Mouse (Mus musculus): ENCODE measurements around the gene Cep128. TPM values are rescaled to one million over a fixed set of nuclear protein-coding genes. Genes with fewer than 3 reads are reported as not detected.
"Not testable (repeated sequence)": the region's sequence is repeated elsewhere in the genome, so short reads cannot be mapped to it uniquely, and the experiment has no call there.

Gene Cep128
- total RNA-seq (2021) = 6.6 and 8.7 TPM in 2 replicates
- long read RNA-seq, experiment 1, full-length matches to known transcripts = 3 of 5 reads
- long read RNA-seq, experiment 1, partial matches to known transcripts = 0 of 5 reads
- long read RNA-seq, experiment 1, other reads (novel, unspliced or antisense) = 2 of 5 reads
- long read RNA-seq, experiment 2, full-length matches to known transcripts = 5 of 8 reads
- long read RNA-seq, experiment 2, partial matches to known transcripts = 0 of 8 reads
- long read RNA-seq, experiment 2, other reads (novel, unspliced or antisense) = 3 of 8 reads

DNA sequence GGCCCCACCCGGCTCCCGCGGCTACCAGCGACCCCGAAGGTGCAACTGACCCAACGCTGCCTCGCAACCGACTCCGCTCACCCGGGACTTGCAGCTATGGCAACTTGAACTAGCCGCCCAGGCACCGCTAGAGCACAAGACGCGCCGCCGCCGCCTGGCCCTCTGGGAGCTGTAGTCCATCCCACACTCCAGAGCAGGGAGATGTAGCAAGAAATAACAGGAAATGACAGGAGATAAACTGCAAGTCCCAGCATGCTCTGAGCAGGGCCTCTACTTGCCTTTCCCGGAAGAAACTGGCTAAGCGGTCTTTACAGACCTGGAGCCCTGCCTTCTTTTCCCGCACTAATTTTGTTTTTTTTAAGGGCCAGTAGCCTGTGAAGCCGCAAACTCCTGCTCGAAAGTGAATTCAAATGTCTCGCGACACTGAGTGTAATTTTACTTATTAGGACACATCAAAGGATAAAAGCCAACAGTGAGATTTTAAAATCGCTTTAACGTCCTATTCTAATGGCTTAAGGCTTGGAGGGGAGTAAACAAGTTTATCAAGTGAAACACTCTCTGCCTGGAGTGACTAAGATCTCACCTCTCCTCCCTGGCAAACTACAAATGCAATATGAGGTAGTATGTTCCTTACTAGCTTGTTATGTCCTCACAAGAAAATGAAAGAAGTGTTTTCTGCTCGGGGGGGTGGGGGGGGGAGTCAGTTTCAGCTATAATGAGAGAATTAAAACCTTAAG lies at the start of gene Cep128, which contains the start of gene Tshr:
Gene Cep128, minus strand, starts transcription at position 129 of the 737 bp plus-strand sequence.
Gene Tshr, plus strand, starts transcription at position 283 of the 737 bp plus-strand sequence.
- peak; percentile 95 for DNase-seq

DNA sequence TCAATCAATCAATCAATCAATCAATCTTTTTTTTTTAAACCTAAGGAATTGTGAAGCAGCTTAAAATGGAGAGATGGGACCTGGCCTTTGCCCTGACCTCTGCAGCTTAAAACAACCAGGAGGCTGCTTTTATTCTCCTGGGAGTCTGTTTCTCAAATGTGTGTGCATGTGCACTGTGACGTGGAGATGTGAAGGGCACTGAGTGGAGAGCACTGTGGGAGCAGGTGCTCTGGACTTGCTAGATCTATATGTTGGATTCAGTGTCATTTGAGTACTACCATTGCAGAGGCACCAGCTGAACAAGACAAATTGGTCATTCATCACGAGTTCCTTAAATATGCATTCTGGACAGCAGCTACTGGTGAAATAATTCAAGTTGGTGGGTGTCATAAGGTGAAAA lies 42.9 kb upstream of the Cep128 start:
- no peak for DNase-seq

- DNase-seq = no peak
Observed at GRCm38 (mm10) chr12:91426499-91426898, 42.3 kb upstream of the Cep128 start.

- peak; percentile 42 for DNase-seq
Observed at GRCm38 (mm10) chr12:91423125-91423820, 39.1 kb upstream of the Cep128 start.

GRCm38 (mm10) chr12:91421272-91421671 lies 37.1 kb upstream of the Cep128 start:
- DNase-seq = no peak

GRCm38 (mm10) chr12:91418791-91419190 lies 34.6 kb upstream of the Cep128 start:
- DNase-seq = peak; percentile 81

DNA sequence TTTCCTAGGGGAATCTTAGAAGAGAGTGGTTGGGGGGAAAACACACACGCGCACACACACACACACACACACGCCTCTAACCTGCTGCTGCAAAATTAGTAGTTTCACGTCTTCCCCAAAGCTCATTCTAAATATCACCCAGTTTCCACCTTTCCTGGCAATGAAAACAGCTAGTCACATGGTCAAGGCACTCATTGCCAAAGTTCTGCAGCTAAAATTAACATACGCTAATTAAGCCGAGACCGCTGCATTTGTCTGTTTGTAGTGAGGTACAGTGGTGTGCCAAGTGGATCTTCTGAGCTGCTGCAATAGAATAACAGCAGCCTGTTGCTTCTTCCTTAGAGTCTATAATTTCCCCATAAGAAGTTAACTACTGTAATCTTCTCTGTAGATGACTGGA lies 32.6 kb upstream of the Cep128 start:
- no peak for DNase-seq

DNA sequence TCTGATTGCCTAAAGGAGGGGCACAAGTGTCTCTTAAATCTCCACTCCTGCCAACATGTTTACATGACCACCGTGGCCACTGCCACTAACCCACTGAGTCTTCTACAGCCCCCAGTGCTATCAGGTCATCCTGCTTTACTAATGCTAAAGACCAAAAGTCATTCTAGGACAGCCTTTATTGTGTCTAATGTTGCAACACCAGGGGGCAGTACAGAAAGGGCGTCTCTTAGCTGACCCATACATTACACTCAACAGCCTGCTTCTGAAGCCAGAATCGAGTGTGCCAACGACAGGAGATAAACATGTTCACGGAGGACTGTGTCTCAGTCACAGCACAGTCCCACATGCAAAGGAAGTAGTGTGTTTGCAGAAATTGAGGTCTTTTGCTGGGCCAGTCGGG lies 30.9 kb upstream of the Cep128 start:
- no peak for DNase-seq

DNA sequence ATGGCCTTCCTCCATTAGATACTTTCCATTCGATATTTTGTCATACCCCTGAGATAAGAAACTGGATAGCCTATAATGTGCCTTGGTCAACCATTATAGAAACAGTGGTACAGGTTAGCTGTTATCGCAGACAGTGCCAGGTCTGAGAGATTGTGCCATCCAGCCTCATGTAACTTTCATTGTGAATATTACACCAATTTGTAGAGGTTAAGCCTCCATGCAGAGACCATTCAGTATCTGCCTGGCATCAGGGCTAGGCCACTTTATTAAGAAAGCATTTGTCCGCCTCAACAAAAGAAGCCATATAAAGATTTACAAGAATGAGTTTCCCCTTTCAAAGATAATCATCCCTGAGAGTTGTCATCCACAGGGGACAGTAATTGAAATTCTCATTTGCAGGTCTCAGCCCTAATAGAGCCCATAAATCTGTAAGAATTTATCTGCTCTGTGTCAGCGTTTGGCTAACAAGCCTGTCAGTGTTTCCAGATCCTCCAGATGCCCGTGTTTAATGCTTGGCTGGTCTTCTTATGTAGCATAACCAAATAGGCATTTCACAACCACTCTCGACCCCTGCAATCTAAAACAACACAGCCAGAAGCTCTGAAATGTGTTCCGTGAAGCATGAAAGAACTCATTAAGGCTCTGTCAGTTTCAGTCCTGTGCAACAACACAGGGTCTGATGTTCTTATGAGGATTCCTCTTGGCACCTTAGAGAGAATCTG lies 28.4 kb upstream of the Cep128 start:
- no peak for DNase-seq

DNA sequence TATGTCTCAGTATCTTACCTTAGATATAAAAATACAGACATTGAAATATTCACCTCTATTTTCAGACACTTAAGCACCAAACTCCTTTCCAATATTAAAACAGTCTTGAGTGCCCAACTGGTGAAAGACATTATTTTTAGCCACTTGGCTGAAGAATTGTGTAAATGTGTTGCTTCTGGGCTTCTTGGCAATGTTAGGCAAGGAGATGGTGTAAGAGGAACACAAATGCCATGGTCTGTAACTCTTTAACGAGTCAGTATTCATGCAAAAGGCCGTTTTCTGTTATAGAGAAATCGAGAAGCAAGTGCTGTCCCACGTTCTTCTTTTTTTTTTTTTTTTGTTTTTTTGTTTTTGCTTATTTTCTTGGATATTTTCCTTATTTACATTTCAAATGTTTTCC lies 26.1 kb upstream of the Cep128 start:
- no peak for DNase-seq

GRCm38 (mm10) chr12:91401049-91401352 lies 16.8 kb upstream of the Cep128 start:
- no peak for DNase-seq

DNA sequence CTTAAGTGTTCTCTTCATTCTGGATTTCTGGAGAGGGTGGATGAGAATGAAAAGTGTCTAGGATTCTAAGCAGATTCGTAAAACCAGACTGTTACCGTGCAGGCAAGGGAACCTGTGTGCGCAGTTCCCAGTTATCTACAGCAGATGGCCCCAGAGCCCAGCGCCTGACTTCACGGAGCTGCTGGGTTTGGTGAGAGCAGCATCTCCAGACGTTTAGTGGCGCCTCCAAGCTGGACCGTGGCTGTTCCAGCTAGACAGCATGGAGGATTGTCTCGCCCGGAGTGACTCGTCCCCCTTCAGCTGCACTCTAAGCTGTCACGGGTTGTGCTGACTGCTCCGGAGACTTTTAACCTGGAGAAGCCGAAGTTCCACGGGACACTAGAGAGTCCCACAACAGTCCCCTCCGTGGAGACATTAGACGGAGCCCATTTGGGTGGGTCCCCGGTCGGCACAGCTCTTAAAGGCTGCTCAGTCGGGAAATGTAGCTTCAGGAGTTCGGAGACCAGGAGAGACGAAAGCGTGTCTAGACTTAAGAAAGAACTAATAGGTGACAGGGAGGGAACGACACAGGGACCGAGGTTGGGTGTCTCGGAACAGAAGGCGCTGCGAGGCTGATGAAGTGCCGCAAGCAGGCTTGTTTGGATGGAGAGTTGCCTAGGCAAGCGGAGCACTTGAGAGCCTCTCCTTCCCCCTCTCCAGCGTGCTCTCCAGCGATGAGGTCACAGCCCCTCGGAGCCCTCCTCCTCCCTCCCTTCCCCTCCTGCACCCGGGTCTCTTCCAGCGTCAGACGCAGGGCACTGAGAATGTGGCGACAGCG lies 16.2 kb upstream of the Cep128 start:
- DNase-seq = peak; percentile 82

- peak; percentile 7 for DNase-seq
Observed at GRCm38 (mm10) chr12:91383516-91384264, 519 bp downstream of the Cep128 start.

DNA sequence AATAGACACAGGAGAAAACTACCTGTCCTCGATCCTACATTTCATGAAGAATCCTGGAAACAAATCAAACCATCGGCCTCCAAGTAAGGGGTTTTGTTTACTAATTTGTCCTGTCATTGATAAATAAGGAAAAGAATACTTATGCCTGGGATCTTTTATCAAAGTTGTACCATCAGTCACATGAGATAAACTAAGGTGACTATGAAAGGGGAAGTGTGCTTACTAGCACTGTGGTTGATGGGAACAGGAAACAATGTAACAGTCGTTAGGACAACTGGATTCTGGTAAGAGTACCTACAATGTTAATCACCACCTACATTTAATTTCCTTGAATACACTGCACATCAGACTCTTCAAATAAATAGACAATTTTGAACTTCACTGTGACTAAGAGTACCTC lies 15.0 kb downstream of the Cep128 start:
- DNase-seq = no peak

DNA sequence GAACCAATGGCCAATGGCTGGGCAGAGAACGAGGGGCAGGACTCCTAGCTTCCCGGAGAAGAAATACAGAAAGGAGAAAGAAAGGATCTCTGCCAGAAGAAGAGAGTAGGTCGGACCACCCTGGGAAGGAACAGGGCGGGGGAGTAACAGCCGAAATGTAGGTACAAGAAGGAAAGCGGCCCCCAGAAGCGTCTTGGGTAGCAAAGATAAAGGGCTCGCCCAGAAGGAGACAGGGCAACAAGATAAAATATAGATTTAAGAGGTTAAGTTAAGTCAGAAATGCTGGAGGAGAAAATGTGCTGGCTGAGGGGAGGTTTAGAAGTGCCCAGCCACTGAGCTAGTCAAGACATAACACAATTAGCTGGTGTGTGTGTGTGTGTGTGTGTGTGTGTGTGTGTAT lies 30.4 kb downstream of the Cep128 start:
- DNase-seq = no peak

- not testable (repeated sequence) for DNase-seq
Observed at GRCm38 (mm10) chr12:91338656-91339055, 45.6 kb downstream of the Cep128 start.

- no peak for DNase-seq
Observed at GRCm38 (mm10) chr12:91327527-91327926, 56.7 kb downstream of the Cep128 start.

- DNase-seq = peak; percentile 32
Observed at GRCm38 (mm10) chr12:91326104-91326503, 58.1 kb downstream of the Cep128 start.

DNA sequence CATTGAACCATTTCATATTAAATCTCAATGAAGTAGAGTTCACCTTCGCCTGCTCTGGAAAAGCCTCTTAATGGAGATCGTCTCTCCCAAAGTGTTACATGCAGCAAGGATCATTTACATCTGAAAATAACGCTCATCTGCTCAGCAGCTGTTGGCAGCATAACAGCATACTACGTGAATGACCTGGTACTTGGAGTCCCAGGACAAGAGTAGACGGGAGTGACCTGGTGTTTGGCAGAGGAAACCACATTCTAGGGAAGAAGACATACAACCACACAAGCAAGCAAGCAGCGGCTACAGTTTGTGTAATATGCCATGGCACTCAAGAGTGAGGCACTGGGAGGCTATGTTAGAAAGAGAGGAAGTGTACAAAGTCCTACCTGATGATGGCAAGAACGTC lies 69.2 kb downstream of the Cep128 start:
- no peak for DNase-seq

GRCm38 (mm10) chr12:91313974-91314587 lies 70.1 kb downstream of the Cep128 start:
- DNase-seq = peak; percentile 6

GRCm38 (mm10) chr12:91312591-91312990 lies 71.6 kb downstream of the Cep128 start:
- DNase-seq = no peak
